ENCODE assay signal across 9 mouse cellular contexts in genomic region chr16:98081550-98081888, GRCm38 (mm10). TPM values are rescaled to one million over a fixed set of nuclear protein-coding genes. Genes with fewer than 3 reads are reported as not detected.
A peak's percentile ranks its signal among the peaks of the same experiment; 100 is the strongest.
DNase-seq lines count a peak whose midpoint lies in the region; ATAC-seq and TF ChIP-seq lines count a peak whose summit lies in the region.
"Not testable (repeated sequence)": the region's sequence is repeated elsewhere in the genome, so short reads cannot be mapped to it uniquely, and the experiment has no call there.
"Had no signal": no experiment of that assay in that cellular context is flagged by ENCODE, and none has a peak within 500 bp of the region (broad histone marks: within the 10 kb centered on the region; RNA-seq: fewer than 3 reads in every experiment).

No protein-coding gene starts in this region.

- TF ChIP-seq POLR2A in bone marrow macrophage, adult 2 months (IDR thresholded peaks at IDR 0.05; ENCODE audit: borderline replicate concordance, low read depth, low read length); embryonic fibroblast, embryonic 13.5 days (IDR thresholded peaks at IDR 0.05; ENCODE audit: low read depth, low read length): not testable (repeated sequence)

- not testable (repeated sequence) for H3K27me3 ChIP-seq in heart, embryonic 11.5 days (ENCODE audit: control insufficient read depth, insufficient read depth, low read length); intestine, embryonic 15.5 days (replicated peaks); liver, embryonic 11.5 days (replicated peaks; ENCODE audit: control insufficient read depth, insufficient read depth, low read length)

- not testable (repeated sequence) for H3K36me3 ChIP-seq in heart, embryonic 11.5 days (ENCODE audit: control insufficient read depth, insufficient read depth, low read length); intestine, embryonic 15.5 days; liver, embryonic 11.5 days (ENCODE audit: control insufficient read depth, insufficient read depth, low read length)

- not testable (repeated sequence) for TF ChIP-seq CTCF in bone marrow macrophage, adult 2 months (IDR thresholded peaks at IDR 0.05; ENCODE audit: low read depth, low read length); embryonic fibroblast, embryonic 13.5 days (IDR thresholded peaks at IDR 0.05; ENCODE audit: borderline replicate concordance, insufficient read depth, low read length)

- peak overlapping the region; percentile 68 for H3K4me2 ChIP-seq in heart, embryonic 11.5 days
- peak overlapping the region; percentile 76 for H3K4me2 ChIP-seq in intestine, embryonic 15.5 days (replicated peaks)
- peak overlapping the region; percentile 68 for H3K4me2 ChIP-seq in liver, embryonic 11.5 days

- H3K9ac ChIP-seq in heart, embryonic 11.5 days (ENCODE audit: low read depth, low read length) = peak overlapping the region; percentile 74
- H3K9ac ChIP-seq in intestine, embryonic 15.5 days = peak overlapping the region; percentile 62
- peak overlapping the region; percentile 91 for H3K9ac ChIP-seq in liver, embryonic 11.5 days (ENCODE audit: low read depth, low read length)

- under 1% methylated on average over 9 of the region's 9 CpGs for WGBS in heart, embryonic 11.5 days (ENCODE audit: insufficient replicate concordance)
- 0% methylated on average over 9 of the region's 9 CpGs for WGBS in intestine, embryonic 15.5 days
- WGBS in liver, embryonic 11.5 days = 0% methylated on average over 9 of the region's 9 CpGs

- H3K4me3 ChIP-seq in bone marrow macrophage, adult 2 months (ENCODE audit: insufficient read depth, low read length) = peak overlapping the region; percentile 63
- H3K4me3 ChIP-seq in embryonic fibroblast, embryonic 13.5 days (ENCODE audit: insufficient read depth, low read length) = peak overlapping the region; percentile 90
- H3K4me3 ChIP-seq in heart, embryonic 11.5 days (ENCODE audit: low read depth, low read length) = peak overlapping the region; percentile 75
- H3K4me3 ChIP-seq in intestine, embryonic 15.5 days (replicated peaks) = peak overlapping the region; percentile 78
- H3K4me3 ChIP-seq in liver, embryonic 11.5 days (ENCODE audit: low read depth, low read length) = peak overlapping the region; percentile 80

- not testable (repeated sequence) for H3K4me1 ChIP-seq in bone marrow macrophage, adult 2 months (ENCODE audit: control insufficient read depth, insufficient read depth, low read length); embryonic fibroblast, embryonic 13.5 days (ENCODE audit: control insufficient read depth, insufficient read depth, low read length); heart, embryonic 11.5 days (ENCODE audit: control insufficient read depth, insufficient read depth, low read length); intestine, embryonic 15.5 days (replicated peaks); liver, embryonic 11.5 days (replicated peaks; ENCODE audit: control insufficient read depth, insufficient read depth, low read length)

- 0 out of 2 replicates have a peak, but pooled peaks have one; percentile 7 for ATAC-seq in heart, embryonic 11.5 days (replicated peaks; ENCODE audit: insufficient number of reproducible peaks, low FRiP score, low TSS enrichment)
- peak; percentile 32 for ATAC-seq in intestine, embryonic 15.5 days
- peak; percentile 19 for ATAC-seq in liver, embryonic 11.5 days (replicated peaks; ENCODE audit: low FRiP score)

- not testable (repeated sequence) for H3K9me3 ChIP-seq in heart, embryonic 11.5 days (replicated peaks; ENCODE audit: control insufficient read depth, low read length); intestine, embryonic 15.5 days; liver, embryonic 11.5 days (ENCODE audit: control insufficient read depth, low read length)

- H3K27ac ChIP-seq in bone marrow macrophage, adult 2 months (ENCODE audit: insufficient read depth, low read depth, low read length); embryonic fibroblast, embryonic 13.5 days (ENCODE audit: insufficient read depth, low read length); heart, embryonic 11.5 days (ENCODE audit: low read depth, low read length); liver, embryonic 11.5 days (ENCODE audit: low read depth, low read length): not testable (repeated sequence)
- H3K27ac ChIP-seq in intestine, embryonic 15.5 days = peak overlapping the region; percentile 84

- peak; percentile 48 for DNase-seq in 416B (ENCODE audit: low read depth)
- not testable (repeated sequence) for DNase-seq in liver, embryonic 11.5 days (ENCODE audit: low spot score)
- DNase-seq in mesoderm, embryonic 11.5 days (ENCODE audit: low read depth, low spot score) = peak; percentile 3
- DNase-seq in retina, embryonic 14.5 days (ENCODE audit: low spot score) = peak; percentile 17

RNA-seq across cellular contexts. Expression of gene A630089N07Rik, which starts 0.7 kb away (rescaled TPM):
- polyA plus RNA-seq in bone marrow macrophage, adult 2 months (2012; ENCODE audit: insufficient read depth, insufficient read length, missing spikeins) = 6.4 and 6.5 TPM in 2 replicates
- polyA plus RNA-seq in embryonic fibroblast, embryonic 13.5 days (2011; ENCODE audit: insufficient read length, low read depth, missing spikeins) = 15.7 and 16.1 TPM in 2 replicates
- 15.3 and 16.7 TPM in 2 replicates for polyA plus RNA-seq in heart, embryonic 11.5 days (2014; fragmentation: Nextera tagmentation; extraction: Ambion mirVana)
- polyA plus RNA-seq in intestine, embryonic 15.5 days (2015; fragmentation: Nextera tagmentation; extraction: Ambion mirVana) = 15.8 and 17.0 TPM in 2 replicates
- polyA plus RNA-seq in liver, embryonic 11.5 days (2014; fragmentation: Nextera tagmentation; extraction: Ambion mirVana) = 27.1 and 29.9 TPM in 2 replicates
- polyA plus RNA-seq: adrenal gland, adult 2 months had no signal
